Mouse (Mus musculus) layer of hippocampus, postnatal 10 days (tissue): ENCODE measurements around the gene Gm49486. TPM values are rescaled to one million over a fixed set of nuclear protein-coding genes. Genes with fewer than 3 reads are reported as not detected.

Experiments used
- DNase-seq, 2 experiments: peaks; one replicate each; pipeline ENCODE4 v3.0.0; 2021; ENCODE audit warnings: low spot score in 2 of 2
- long read RNA-seq: library from polyadenylated mRNA; stranded (forward); transcript quantifications from one replicate; pipeline ENCODE4 v2.0.0, GENCODE M21; 2023
- total RNA-seq, 2 experiments: library from RNA; stranded (reverse); gene quantifications; 2 replicates each; pipeline ENCODE4 v1.2.3; 2021

Gene Gm49486
- total RNA-seq, result 1 to 10 TPM in 1 of 2 experiments, under 1 TPM in 1; 0.80 to 1.0 TPM
- long read RNA-seq, partial matches to known transcripts, result 0 of 1 reads
- long read RNA-seq, other reads (novel, unspliced or antisense), result 1 of 1 reads

DNA sequence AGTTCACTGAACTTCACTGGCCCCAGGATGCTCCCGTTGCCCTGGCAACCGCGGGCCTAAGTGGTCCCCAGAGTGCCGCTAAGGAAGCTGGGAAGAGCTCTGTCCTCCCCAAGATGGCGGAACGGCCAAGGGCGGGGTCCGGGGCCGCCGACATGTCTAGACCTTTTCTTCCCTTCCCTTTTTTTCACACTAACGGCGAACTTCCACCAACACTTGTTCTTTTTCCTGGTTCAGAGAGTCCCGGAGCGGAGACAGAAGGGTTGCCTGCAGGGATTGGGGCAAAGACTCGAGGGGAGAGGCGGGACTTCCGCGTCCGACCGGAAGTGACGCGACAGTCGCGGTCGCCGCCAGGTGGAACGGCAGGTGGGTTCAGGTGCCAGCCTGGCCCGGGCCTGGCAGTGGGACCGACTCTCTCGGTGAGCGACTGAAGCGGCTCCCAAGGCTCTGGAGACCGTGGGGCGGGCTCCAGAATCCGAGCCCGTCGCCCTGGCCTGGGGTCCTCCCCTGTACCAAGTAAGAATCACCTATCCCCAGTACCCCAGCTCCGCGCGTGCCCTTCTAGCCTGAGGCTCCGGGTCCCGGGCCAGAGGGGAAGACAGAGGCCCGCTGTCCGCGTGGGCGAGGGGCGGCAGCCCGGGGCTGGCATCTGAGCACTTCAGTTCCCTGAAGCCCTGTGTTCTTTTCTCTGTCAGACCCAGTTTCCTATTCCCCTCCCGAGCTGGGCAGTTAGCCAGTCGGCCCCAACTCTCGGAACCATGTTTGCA is at the start of gene Gm49486, which contains the start of gene Pick1:
Gene Gm49486 (plus strand): TSS at position 334 of the 764 bp plus-strand sequence.
Gene Pick1 (plus strand): TSS at position 116 of the 764 bp plus-strand sequence.
- peak; percentile 89 to 90 for DNase-seq

DNA sequence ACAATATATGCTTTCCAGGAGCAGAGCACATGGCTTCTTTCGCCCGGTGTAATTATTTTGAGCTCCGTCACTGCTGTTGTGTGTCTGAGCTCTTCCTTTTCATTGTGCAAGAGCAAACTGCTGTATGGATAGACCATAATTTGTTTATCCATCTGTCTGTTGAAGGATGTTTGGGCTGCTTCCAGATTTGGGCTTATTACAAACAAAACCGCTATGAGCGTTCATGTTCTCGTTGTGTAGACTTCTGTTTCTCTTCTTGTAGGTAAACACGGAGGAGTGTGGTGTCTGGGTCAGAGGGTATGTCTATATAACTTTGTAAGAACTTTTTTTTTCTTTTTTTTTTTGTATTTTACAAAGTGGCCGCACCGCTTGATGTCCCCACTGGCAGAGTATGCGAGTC is 44.0 kb upstream of the Gm49486 start:
- DNase-seq, result no peak

DNA sequence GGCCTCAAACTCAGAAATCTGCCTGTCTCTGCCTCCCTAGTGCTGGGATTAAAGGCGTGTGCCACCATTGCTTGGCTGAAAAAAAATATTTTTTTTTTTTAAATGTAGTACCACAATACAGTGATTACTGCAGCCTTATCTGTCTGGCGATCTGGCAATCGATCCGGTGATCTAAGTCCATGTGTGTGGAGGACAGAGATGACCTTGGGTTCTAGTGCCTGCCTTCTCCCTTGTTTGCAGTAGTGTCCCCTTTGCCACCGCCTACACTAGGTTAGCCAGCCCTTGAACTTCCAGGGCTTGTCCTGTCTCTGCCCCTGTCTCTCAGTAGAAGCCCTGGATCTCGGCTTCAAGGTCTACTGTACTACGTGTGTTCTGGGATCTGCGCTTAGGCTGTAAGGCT is 41.4 kb upstream of the Gm49486 start:
- DNase-seq, result no peak

GRCm38 (mm10) chr15:79191426-79191825 is 37.8 kb upstream of the Gm49486 start:
- DNase-seq, result no peak

DNA sequence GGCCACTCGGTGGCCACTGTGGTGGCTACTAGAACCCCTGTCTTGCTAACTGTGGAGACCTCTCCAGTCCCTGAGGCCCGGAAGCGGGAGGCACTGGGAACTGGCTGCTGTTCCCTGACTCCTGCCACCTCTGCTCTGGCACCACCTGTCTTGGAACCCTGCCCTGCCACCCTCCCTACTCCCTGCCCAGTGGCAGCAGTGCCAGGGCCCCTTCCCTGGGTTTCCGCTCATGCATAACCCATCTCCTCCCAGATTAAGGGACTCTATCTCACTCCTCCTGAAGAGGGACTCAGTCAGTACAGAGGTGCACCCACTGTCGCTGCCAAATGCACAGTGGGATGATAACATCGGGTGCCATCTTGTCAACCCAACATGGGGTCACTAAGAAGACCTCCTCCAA is 36.7 kb upstream of the Gm49486 start:
- peak in 1 of 2 experiments; percentile 28 for DNase-seq

DNA sequence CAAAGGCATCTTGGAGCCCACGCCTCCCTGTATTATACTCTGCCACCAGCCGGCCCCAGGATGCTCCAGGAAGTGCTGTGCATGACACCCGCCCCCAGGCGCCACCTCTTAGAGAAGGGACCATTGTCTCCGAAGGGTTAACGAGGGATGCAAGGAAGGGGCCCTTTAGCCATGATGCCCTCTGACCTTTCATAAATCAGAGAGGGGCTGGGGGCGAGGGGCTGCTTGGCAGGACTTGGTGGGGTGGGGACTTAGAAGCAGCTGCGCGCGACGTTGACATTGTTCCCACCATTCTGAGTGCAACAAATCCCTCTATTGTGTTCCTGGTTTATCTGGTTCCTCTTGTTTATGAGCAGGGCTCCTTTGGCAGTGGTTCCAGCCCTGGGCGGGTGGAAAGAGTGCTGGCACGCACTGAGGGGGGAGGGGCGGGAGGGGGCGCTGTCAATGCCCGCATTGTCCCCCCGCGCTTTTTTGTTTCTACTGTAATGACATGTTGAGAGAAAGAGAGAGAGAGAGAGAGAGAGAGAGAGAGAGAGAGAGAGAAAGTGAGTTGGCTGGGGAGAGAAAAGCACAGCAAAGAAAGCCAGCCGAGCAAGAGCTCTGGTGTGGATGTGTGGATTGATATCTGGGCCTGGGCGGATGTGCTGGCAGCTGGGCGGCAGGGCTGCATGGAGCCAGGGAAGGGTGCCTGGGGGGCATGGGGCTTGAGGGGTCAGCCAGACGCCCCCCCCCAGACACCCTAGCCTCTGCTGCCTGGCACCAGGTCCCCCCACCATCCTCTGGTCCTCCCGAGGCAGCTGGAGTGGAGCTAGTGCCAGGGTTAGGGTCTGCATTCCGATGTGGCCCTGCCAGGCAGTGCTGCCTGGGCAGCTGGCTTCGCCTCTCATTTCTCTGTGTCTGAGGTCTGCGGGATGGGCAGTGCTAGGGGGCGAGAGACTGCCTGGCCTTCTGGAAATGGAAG is 36.0 kb upstream of the Gm49486 start:
- DNase-seq, result peak; percentile 66 to 72

GRCm38 (mm10) chr15:79194048-79194447 is 35.1 kb upstream of the Gm49486 start:
- no peak for DNase-seq

DNA sequence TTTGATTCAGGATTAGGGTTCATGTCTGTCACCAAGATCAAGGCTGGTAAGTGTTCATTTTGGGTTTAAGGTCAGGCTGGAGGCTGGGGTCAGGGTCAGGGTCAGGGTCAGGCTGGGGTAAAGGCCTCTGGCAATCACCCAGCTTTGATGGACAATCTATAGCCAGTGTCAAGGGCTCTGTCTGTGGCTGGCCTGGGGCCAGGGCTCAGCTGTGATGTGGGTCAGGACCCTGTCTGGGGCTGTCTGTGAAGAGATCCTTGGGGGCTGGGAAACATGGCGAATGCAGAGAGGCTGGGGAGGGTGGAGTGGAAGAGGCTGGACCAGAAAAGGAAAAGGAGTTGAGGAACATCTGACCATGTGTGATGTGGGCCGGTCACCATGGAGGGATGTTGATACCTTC is 34.2 kb upstream of the Gm49486 start:
- no peak for DNase-seq

GRCm38 (mm10) chr15:79195492-79195891 is 33.7 kb upstream of the Gm49486 start:
- DNase-seq, result no peak

DNA sequence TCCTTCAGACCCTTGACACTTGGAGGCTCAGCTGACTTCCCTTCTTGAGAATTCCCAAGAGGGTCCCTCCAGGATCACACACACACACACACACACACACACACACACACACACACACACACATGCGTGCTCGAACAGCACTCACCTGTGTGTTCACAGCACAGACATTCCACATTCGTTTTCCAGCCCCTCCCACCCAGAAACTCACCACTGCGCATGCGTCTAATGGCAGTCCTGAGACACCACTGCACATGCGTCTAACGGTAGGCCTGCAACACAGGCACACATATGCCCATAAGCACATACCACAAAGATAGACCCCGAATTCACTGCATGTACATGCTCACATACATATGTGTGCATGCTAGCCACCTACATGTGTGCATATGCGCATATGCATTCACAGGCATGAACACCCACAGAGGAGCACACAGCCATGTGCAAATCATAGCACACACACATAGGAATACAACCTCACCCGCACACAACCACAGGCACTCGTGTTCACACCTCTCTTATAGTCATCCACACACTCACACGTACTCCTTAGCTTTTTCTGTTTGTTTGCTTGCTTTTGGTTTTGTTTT is 29.7 kb upstream of the Gm49486 start:
- no peak for DNase-seq

DNA sequence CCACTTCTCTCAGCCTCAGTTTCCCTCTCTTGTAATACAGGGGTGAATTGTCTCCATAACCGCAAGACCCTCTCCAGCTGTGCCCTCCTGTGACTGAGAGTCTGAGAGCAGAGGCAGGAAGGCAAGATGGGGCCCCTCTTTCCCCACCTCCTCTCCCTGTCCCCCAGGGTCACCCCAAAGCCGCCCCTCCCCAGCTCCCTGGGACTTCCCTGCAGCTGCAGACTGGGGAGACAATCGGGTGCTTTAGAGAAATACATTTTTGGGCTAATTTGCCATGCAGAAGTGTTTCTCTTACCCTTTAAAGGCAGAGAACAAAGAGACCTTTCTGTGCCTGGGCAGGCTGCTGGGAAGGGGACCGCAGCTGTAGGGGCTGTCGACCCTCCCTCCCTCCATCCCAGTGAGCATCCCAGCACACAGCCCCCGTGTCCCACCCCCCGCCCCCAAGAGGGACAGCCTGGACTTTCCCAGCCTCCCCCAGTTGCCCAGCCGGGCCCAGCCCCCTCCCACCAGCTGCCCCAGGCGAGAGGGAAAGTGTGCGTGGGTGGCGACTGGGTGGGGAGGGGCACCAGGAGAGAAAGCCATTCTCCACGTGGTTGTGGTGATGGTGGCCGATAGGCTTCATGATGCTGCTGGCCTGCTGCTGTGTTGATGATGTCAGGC is 27.6 kb upstream of the Gm49486 start:
- DNase-seq, result peak; percentile 61 to 62

DNA sequence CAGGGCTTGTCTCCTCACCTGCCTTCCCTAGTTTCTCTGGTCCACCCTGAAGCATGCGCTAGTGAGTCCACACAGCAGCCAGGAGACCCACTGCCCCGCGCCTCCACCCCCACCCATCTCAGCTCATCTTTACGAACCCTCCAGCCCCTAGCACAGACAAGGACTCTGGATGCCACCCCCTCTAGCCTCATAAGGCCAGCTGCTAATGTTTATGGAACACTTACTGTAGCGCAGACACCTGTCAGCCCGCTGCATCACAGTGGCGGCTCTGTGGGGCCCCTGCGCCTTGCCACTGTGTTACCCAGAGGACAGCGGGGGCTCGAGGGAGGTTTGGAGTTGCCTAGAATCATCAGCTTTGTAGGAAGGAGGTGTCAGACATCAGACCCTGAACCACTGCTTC is 26.6 kb upstream of the Gm49486 start:
- peak in 1 of 2 experiments; percentile 30 for DNase-seq

DNA sequence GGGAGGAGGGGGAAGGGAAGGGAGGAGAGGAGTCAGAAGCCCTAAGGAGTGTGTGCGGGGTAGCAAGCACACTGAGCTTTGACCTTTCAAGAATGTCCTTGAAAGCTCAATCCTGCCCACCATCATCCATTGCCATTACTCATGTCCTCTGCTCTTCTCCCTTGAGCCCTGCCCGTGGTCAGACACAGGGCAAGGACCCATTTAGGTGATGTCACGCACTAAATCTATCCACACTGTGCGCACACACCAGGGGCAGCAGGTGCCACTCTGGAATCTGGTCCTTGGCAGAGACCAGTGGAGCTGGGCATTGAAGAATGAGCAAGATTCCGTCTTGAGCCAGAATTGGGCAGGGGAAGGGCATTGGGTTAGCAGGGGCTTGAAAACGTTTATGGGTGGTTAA is 21.0 kb upstream of the Gm49486 start:
- no peak for DNase-seq

DNA sequence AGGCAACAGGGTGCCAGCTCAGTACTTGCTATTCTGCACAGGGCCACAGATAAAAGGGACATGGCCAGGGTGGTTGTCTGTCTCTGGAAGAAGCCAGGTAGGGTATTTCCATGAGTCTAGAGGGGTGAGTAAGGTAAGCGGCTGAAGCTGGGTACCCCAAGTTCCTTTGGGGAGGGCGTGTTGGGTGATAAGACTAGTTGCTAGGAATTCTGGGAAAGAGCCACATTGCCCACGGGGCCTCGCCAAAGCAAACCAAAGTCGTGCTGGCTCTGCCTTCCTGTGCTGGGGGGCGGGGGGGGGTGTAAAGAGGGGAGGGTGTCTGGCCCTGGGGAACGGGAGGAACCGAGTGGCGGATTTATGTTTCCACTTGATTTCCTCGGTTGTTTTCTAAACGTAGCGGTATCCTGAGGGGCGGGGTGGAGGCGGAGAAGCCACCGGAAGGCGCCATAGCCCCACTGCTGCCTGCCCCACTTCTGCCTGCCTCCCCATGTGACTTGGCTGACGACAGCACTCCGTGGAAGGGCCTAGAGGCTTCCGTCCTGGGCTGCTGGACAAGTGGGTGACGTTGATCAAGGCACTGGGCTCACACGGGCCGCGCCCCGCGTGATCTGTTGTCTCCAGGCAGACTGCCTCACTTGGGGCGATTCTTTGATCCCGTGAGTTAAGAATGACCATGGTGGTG is 20.3 kb upstream of the Gm49486 start:
- DNase-seq, result no peak

- no peak for DNase-seq
These were observed 18.8 kb upstream of the Gm49486 start for GRCm38 (mm10) chr15:79210357-79210756.

GRCm38 (mm10) chr15:79212750-79213446 is 16.3 kb upstream of the Gm49486 start:
- DNase-seq, result no peak

DNA sequence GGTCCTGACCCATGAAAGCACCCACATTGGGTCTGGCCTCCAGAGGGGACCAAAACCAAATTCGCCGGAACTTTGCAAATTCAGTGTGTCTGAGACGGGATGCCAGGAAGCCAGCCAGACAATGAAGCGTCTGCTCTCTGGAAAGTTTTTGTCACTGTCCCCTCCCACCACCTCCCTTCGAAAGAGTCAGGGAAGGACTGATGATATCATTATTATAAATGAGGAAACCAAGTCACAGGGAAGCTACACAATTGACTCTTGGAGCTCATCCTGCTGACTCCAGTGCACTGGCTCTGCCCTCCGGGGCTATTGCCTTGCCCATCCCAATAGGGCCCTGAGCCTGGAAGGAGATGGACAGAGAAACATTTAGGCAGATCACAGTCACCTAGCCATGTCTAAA is 15.6 kb upstream of the Gm49486 start:
- DNase-seq, result no peak

GRCm38 (mm10) chr15:79216191-79216590 is 13.0 kb upstream of the Gm49486 start:
- DNase-seq, result no peak

GRCm38 (mm10) chr15:79219572-79219971 is 9.6 kb upstream of the Gm49486 start:
- DNase-seq, result no peak

- no peak for DNase-seq
These were observed 5.5 kb upstream of the Gm49486 start for GRCm38 (mm10) chr15:79223641-79224040.
